Mouse (Mus musculus) thymus, adult 2 months (tissue): ENCODE data around the gene Purb. TPM values are rescaled to one million over a fixed set of nuclear protein-coding genes. Genes with fewer than 3 reads are reported as not detected.

Source experiments
- DNase-seq: peaks from one replicate; pipeline ENCODE4 v3.0.0; 2021
- H3K27ac ChIP-seq: fragments of 200-500 bp; 2 replicates; pipeline ENCODE4 v1.5.1; 2012; ENCODE audit warnings: low read length, control low read depth; ENCODE audit not compliant: control insufficient read depth, insufficient read depth
- H3K27me3 ChIP-seq: fragments of 200-500 bp; 2 replicates; pipeline ENCODE4 v1.6.1; 2012; ENCODE audit warnings: mild to moderate bottlenecking, low read length, moderate library complexity, mixed read lengths; ENCODE audit not compliant: control insufficient read depth, insufficient read depth
- H3K36me3 ChIP-seq: fragments of 200-500 bp; 2 replicates; pipeline ENCODE4 v1.6.1; 2012; ENCODE audit warnings: mild to moderate bottlenecking, low read length, moderate library complexity; ENCODE audit not compliant: control insufficient read depth, insufficient read depth
- H3K4me1 ChIP-seq: fragments of 200-500 bp; replicated peaks from 2 replicates; pipeline ENCODE4 v1.6.1; 2012; ENCODE audit warnings: low read length; ENCODE audit not compliant: control insufficient read depth, insufficient read depth
- H3K4me3 ChIP-seq: fragments of 200-500 bp; 2 replicates; pipeline ENCODE4 v1.5.1; 2012; ENCODE audit warnings: mild to moderate bottlenecking, low read length, control low read depth, moderate library complexity; ENCODE audit not compliant: control insufficient read depth, insufficient read depth
- CTCF ChIP-seq: fragments of 200-500 bp; IDR thresholded peaks from 2 replicates; pipeline ENCODE4 v1.5.1; 2012; ENCODE audit warnings: mild to moderate bottlenecking, control low read depth, low read length, moderate library complexity, borderline replicate concordance; ENCODE audit not compliant: control insufficient read depth, poor library complexity, insufficient read depth; ENCODE audit errors: extremely low read depth
- POLR2A ChIP-seq: fragments of 200-500 bp; IDR thresholded peaks from 2 replicates; pipeline ENCODE4 v1.6.1; 2012; ENCODE audit warnings: mild to moderate bottlenecking, low read length, control low read depth, moderate library complexity; ENCODE audit not compliant: control insufficient read depth, poor library complexity, insufficient read depth; ENCODE audit errors: extremely low read depth
- WGBS: fragments of 180-500 bp; shearing (Covaris S2); methylation state at CpG from one replicate; pipeline ENCODE4 v1.1.7; 2018; 5-methylcytosine and 5-hydroxymethylcytosine counted together
- polyA plus RNA-seq: library from polyadenylated mRNA; depleted of rRNA; stranded (reverse); fragments of >200 nt; gene quantifications from 2 replicates; pipeline ENCODE4 v1.2.3, GENCODE M21; 2012

Gene Purb
- polyA plus RNA-seq, 1 experiment, result 12.7 TPM

GRCm38 (mm10) chr11:6447493-6447892 lies 28.2 kb downstream of the Purb start:
- TF ChIP-seq POLR2A (no peak), CTCF (no peak)
- H3K4me3 ChIP-seq, result no peak overlapping the region
- no peaks in the 10 kb centered on the region for H3K4me1 ChIP-seq
- no peaks in the 10 kb centered on the region for H3K36me3 ChIP-seq
- no peak overlapping the region for H3K27ac ChIP-seq
- H3K27me3 ChIP-seq, result no peaks in the 10 kb centered on the region
- 98% methylated on average over 4 of the region's 4 CpGs for WGBS
- DNase-seq, result no peak

DNA sequence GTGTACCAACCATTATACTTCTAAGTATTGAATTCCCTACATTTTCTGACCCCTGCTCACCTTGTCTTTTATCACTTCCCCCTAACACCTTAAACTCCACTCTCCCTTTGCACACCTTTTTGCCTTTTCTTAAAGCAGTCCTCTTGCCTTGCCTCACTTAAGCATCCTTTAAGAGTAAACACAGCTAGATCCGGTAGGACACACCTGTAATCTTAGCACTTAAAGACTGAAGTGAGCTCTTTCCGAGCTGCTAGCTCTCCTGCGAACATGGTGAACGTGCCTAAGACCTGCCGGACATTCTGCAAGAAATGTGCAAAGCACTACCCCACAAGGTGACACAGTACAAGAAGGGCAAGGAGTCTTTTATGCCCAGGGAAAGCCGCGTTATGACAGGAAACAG lies 29.8 kb downstream of the Purb start:
- no peak overlapping the region for H3K4me3 ChIP-seq
- 93% methylated on average over 7 of the region's 7 CpGs for WGBS
- no peaks in the 10 kb centered on the region for H3K27me3 ChIP-seq
- 0 out of 2 replicates have a peak, but pooled peaks cover 3% of the 10 kb centered on the region for H3K36me3 ChIP-seq
- TF ChIP-seq CTCF (no peak), POLR2A (no peak)
- H3K27ac ChIP-seq, result no peak overlapping the region
- H3K4me1 ChIP-seq, result no peaks in the 10 kb centered on the region
- DNase-seq, result no peak

DNA sequence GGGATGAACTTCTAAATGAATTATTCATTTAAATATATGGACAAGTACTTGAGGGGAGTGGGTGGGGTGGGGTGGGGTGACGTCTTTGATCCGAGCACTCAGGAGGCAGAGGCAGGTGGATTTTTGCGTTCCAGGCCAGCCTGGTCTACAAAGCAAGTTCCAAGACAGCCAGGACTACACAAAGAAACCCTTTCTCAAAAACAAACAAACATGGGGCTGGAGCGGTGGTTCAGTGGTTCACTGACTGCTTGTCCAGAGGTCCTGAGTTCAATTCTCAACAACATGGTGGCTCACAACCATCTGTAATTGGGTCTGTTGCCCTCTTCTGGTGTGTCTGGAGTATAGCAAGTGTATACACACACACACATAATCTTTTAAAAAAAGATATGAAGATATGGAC lies 30.3 kb downstream of the Purb start:
- no peak overlapping the region for H3K27ac ChIP-seq
- TF ChIP-seq POLR2A (no peak), CTCF (no peak)
- WGBS, result 95% methylated on average over 4 of the region's 4 CpGs
- H3K4me3 ChIP-seq, result no peak overlapping the region
- no peaks in the 10 kb centered on the region for H3K4me1 ChIP-seq
- DNase-seq, result no peak
- no peaks in the 10 kb centered on the region for H3K27me3 ChIP-seq
- 0 out of 2 replicates have a peak, but pooled peaks cover 3% of the 10 kb centered on the region for H3K36me3 ChIP-seq

DNA sequence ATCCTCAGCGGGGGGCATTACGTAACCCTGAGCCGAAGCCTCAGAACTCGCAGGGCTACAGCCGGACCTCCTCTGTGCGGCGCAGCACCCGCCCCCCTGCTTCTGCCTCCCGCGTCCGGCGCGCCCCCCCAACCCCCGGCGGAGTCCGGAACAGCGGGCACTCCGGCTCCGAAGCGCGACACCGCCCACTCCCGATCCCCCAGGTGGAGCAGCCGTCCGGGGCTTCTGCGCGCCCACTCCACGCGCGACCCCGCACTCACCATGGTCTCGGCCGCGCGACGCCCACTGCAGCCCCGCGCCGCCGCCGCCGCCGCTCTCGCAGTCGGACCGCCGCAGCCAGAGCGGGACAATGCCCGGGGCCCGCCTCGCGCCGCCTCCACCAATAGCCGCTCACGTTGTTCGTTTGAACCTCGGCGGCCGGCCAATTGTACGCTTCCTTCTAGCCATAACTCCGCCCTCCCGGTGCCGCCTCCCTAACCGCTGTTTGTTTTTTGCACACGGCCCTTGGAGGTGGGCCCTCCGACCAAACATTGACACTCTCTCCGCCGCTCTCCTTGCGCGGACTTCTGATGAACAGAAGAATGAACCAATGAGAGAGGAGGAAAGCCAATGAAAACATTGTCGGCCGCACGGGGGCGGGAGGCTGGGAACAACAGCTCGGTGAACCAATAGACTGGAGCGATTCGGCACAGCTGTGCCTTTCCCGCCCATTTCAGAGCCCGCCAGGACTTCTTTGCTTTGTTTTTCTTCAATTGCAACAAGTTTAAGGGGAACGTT lies 31.5 kb downstream of the Purb start, which contains the start of gene H2afv:
Gene H2afv (minus strand): TSS at position 367 of the 777 bp plus-strand sequence.
- no peak within 1 kb of the TSS for H3K27ac ChIP-seq
- H3K27me3 ChIP-seq, result no peaks in the 10 kb centered on the region
- H3K4me1 ChIP-seq, result no peaks in the 10 kb centered on the region
- TF ChIP-seq POLR2A, result peak; percentile 82
- TF ChIP-seq CTCF, result peak; percentile 58
- under 1% methylated on average over 78 of the region's 80 CpGs for WGBS
- peak within 1 kb of the TSS; percentile 68 for H3K4me3 ChIP-seq
- 0 out of 2 replicates have a peak, but pooled peaks cover 3% of the 10 kb centered on the region for H3K36me3 ChIP-seq
- peak; percentile 98 for DNase-seq

- Histone ChIP-seq H3K27ac (no peak overlapping the region), H3K4me3 (peak overlapping the region; percentile 68), H3K36me3 (peaks cover 6% of the 10 kb centered on the region; the same call in 1 of the 2 replicates), H3K4me1 (no peaks in the 10 kb centered on the region), H3K27me3 (no peaks in the 10 kb centered on the region)
- WGBS, result under 1% methylated on average over 10 of the region's 10 CpGs
- DNase-seq, result no peak
- TF ChIP-seq CTCF (no peak), POLR2A (no peak)
These were observed 32.0 kb downstream of the Purb start for GRCm38 (mm10) chr11:6443727-6444076.

- no peak for TF ChIP-seq POLR2A
- no peak for TF ChIP-seq CTCF
- no peak overlapping the region for H3K27ac ChIP-seq
- DNase-seq, result no peak
- no peaks in the 10 kb centered on the region for H3K4me1 ChIP-seq
- WGBS, result 45% methylated on average over 4 of the region's 4 CpGs
- no peaks in the 10 kb centered on the region for H3K27me3 ChIP-seq
- H3K36me3 ChIP-seq, result peaks cover 11% of the 10 kb centered on the region
- no peak overlapping the region for H3K4me3 ChIP-seq
These were observed 32.6 kb downstream of the Purb start for GRCm38 (mm10) chr11:6443102-6443501.

GRCm38 (mm10) chr11:6442566-6442965 lies 33.2 kb downstream of the Purb start:
- no peaks in the 10 kb centered on the region for H3K27me3 ChIP-seq
- 96% methylated on average over 4 of the region's 4 CpGs for WGBS
- no peak for TF ChIP-seq POLR2A
- no peak overlapping the region for H3K4me3 ChIP-seq
- no peak for DNase-seq
- no peak overlapping the region for H3K27ac ChIP-seq
- peaks cover 17% of the 10 kb centered on the region for H3K36me3 ChIP-seq
- no peaks in the 10 kb centered on the region for H3K4me1 ChIP-seq

GRCm38 (mm10) chr11:6440171-6440570 lies 35.5 kb downstream of the Purb start:
- Histone ChIP-seq H3K27me3 (no peaks in the 10 kb centered on the region), H3K27ac (no peak overlapping the region), H3K36me3 (peaks cover 35% of the 10 kb centered on the region), H3K4me1 (no peaks in the 10 kb centered on the region), H3K4me3 (no peak overlapping the region)
- TF ChIP-seq POLR2A (no peak), CTCF (no peak)
- WGBS, result 98% methylated on average over 4 of the region's 4 CpGs
- DNase-seq, result no peak
